Mouse (Mus musculus) cerebellum, adult 2 months (tissue): ENCODE results near the gene Tbc1d8b.

Experiments used
- CTCF ChIP-seq: fragments of 200-500 bp; IDR thresholded peaks from 2 replicates; pipeline ENCODE4 v1.5.1; 2011; ENCODE audit warnings: low read depth, mild to moderate bottlenecking, control low read depth, low read length, moderate library complexity, borderline replicate concordance; ENCODE audit not compliant: insufficient read depth
- POLR2A ChIP-seq: fragments of 200-500 bp; IDR thresholded peaks from 2 replicates; pipeline ENCODE4 v1.6.1; 2011; ENCODE audit warnings: low read length, control low read depth, borderline replicate concordance; ENCODE audit not compliant: insufficient read depth

GRCm38 (mm10) chrX:139722350-139722749, 37.6 kb downstream of the Tbc1d8b start:
- TF ChIP-seq CTCF, result no peak
- no peak for TF ChIP-seq POLR2A
